Mouse (Mus musculus) heart, adult 8-10 months (tissue): ENCODE results near the gene Fam57b. TPM values are rescaled to one million over a fixed set of nuclear protein-coding genes. Genes with fewer than 3 reads are reported as not detected.

Experiments
- DNase-seq: peaks from one replicate; pipeline ENCODE4 v3.0.0; 2022; ENCODE audit warnings: low spot score
- total RNA-seq, 4 experiments: library from RNA; stranded (reverse); gene quantifications; 2 replicates each; pipeline ENCODE4 v1.2.4; 2022

The Fam57b gene
- total RNA-seq, 4 experiments from 2014 or later, result 6.9 to 10.1 (median 8.0) TPM

DNA sequence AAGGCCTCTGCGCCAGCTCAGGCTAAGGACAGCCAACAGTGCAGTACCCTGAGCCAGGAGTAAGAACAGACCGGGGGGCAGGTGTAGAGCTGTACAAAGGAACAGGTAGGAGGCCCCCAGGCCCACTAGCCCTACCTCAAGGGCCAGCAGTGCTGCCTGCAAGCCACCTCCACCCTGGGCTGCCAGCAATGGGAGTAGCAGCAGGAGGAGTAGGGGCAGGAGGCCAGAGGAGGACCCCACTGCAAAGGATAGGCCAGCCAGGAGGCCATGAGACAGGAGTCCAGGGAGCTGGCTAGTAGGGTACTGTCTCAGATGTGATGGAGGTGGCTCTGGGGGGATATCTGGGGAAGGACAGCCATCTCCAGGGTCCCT is 73.0 kb downstream of the Fam57b start:
- DNase-seq, result no peak

DNA sequence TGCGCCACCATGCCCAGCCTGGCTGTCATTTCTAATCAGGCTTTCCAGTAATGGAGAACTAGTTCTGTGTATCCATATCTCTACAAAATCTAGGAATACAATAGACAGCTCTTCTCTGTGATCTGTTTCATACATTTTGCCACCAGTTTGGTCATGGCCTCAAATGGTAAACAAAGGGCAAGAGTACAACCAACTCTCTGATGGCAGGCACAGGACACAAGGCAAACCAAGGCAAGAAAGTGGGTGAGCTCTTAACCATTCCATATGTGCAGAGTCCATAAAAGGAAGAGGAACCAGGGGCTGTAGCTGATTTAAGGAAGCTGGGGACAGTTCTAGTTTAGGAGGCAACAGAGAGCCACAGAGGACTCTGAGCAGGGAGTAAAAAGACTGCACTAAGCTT is 79.8 kb downstream of the Fam57b start:
- no peak for DNase-seq

Other genes with a start within 250 kb of the Fam57b start
- 100 to 1,000 TPM; 141 to 155 (median 143) TPM for gene Eif3c, start 231.3 kb upstream of the Fam57b start, total RNA-seq
- gene Apobr, start 212.7 kb upstream of the Fam57b start, total RNA-seq, result 1 to 10 TPM in 2 of 4 experiments, under 1 TPM in 2; 0.44 to 1.9 (median 0.75) TPM
- 10 to 100 TPM; 12.9 to 15.6 (median 14.1) TPM for gene Cln3, start 211.9 kb upstream of the Fam57b start, total RNA-seq
- not detected for gene Il27, start 202.7 kb upstream of the Fam57b start, total RNA-seq
- 1 to 10 TPM; 3.5 to 5.3 (median 4.7) TPM for gene Nupr1, start 166.8 kb upstream of the Fam57b start, total RNA-seq
- gene Sgf29, start 148.4 kb upstream of the Fam57b start, total RNA-seq, result 10 to 100 TPM; 21.6 to 26.2 (median 24.9) TPM
- gene Sult1a1, start 121.2 kb upstream of the Fam57b start, total RNA-seq, result 10 to 100 TPM; 18.6 to 38.7 (median 31.5) TPM
- 10 to 100 TPM; 52.4 to 70.4 (median 56.4) TPM for gene Bola2, start 102.3 kb upstream of the Fam57b start, total RNA-seq
- gene Slx1b, start 101.9 kb upstream of the Fam57b start, total RNA-seq, result 1 to 10 TPM; 3.2 to 6.2 (median 5.4) TPM
- gene Coro1a, start 89.9 kb upstream of the Fam57b start, total RNA-seq, result 10 to 100 TPM in 1 of 4 experiments, 1 to 10 TPM in 3; 4.9 to 10.0 (median 6.2) TPM
- 10 to 100 TPM; 46.5 to 52.3 (median 50.4) TPM for gene Mapk3, start 38.1 kb upstream of the Fam57b start, total RNA-seq
- 1 to 10 TPM; 1.3 to 2.2 (median 1.8) TPM for gene Gdpd3, start 31.3 kb upstream of the Fam57b start, total RNA-seq
- gene Ypel3, start 20.7 kb upstream of the Fam57b start, total RNA-seq, result 10 to 100 TPM; 46.6 to 99.6 (median 72.6) TPM
- gene Tbx6, start 16.2 kb upstream of the Fam57b start, total RNA-seq, result under 1 TPM; 0.40 to 0.49 (median 0.42) TPM
- 10 to 100 TPM; 32.7 to 36.8 (median 34.5) TPM for gene Ppp4c, start 5.2 kb upstream of the Fam57b start, total RNA-seq
- not detected for gene 4930451I11Rik, start 34.0 kb downstream of the Fam57b start, total RNA-seq
- gene Doc2a, start 49.7 kb downstream of the Fam57b start, total RNA-seq, result not detected
- 1 to 10 TPM; 4.8 to 9.6 (median 6.4) TPM for gene Hirip3, start 64.3 kb downstream of the Fam57b start, total RNA-seq
- 10 to 100 TPM; 18.3 to 23.9 (median 21.3) TPM for gene Ino80e, start 64.7 kb downstream of the Fam57b start, total RNA-seq
- 10 to 100 TPM; 35.8 to 40.4 (median 38.5) TPM for gene Taok2, start 87.0 kb downstream of the Fam57b start, total RNA-seq
- gene Tmem219, start 125.2 kb downstream of the Fam57b start, total RNA-seq, result 10 to 100 TPM; 10.3 to 13.1 (median 12.6) TPM
- gene Kctd13, start 131.2 kb downstream of the Fam57b start, total RNA-seq, result 1 to 10 TPM; 6.6 to 9.3 (median 7.3) TPM
- under 1 TPM in 1 of 4 experiments, not detected in 3; 0.19 TPM for gene Asphd1, start 151.9 kb downstream of the Fam57b start, total RNA-seq
- 1 to 10 TPM; 2.6 to 7.2 (median 6.4) TPM for gene Sez6l2, start 152.9 kb downstream of the Fam57b start, total RNA-seq
- gene Cdipt, start 178.2 kb downstream of the Fam57b start, total RNA-seq, result 10 to 100 TPM; 45.9 to 53.7 (median 50.7) TPM
- under 1 TPM in 3 of 4 experiments, not detected in 1; 0.37 to 0.60 (median 0.43) TPM for gene Cdiptos, start 178.4 kb downstream of the Fam57b start, total RNA-seq
- 10 to 100 TPM; 59.3 to 81.8 (median 73.5) TPM for gene Mvp, start 217.0 kb downstream of the Fam57b start, total RNA-seq
- not detected for gene Pagr1b, start 218.8 kb downstream of the Fam57b start, total RNA-seq
- 10 to 100 TPM in 2 of 4 experiments, 1 to 10 TPM in 2; 8.3 to 22.2 (median 10.5) TPM for gene Pagr1a, start 219.7 kb downstream of the Fam57b start, total RNA-seq
- gene Gm42742, start 223.4 kb downstream of the Fam57b start, total RNA-seq, result 10 to 100 TPM; 28.1 to 33.3 (median 31.4) TPM
- 1 to 10 TPM in 1 of 4 experiments, under 1 TPM in 1, not detected in 2; 0.87 to 1.1 TPM for gene Prrt2, start 223.5 kb downstream of the Fam57b start, total RNA-seq
- gene Maz, start 229.4 kb downstream of the Fam57b start, total RNA-seq, result 10 to 100 TPM; 48.5 to 55.9 (median 54.8) TPM
- gene Kif22, start 244.8 kb downstream of the Fam57b start, total RNA-seq, result 1 to 10 TPM in 3 of 4 experiments, not detected in 1; 1.2 to 2.2 (median 1.6) TPM